Mouse (Mus musculus): Measurements from ENCODE around the gene Tbcd. TPM values are rescaled to one million over a fixed set of nuclear protein-coding genes. Genes with fewer than 3 reads are reported as not detected.

The Tbcd gene
- total RNA-seq (2017), result 16.0 and 17.6 TPM in 2 replicates

GRCm38 (mm10) chr11:121451753-121452635, at the start of gene Tbcd:
Gene Tbcd (plus strand): TSS chr11:121451949.
- ATAC-seq (ENCODE audit: extremely low read depth, insufficient number of reproducible peaks, low FRiP score, poor library complexity, severe bottlenecking), result peak; percentile 88

- ATAC-seq (ENCODE audit: extremely low read depth, insufficient number of reproducible peaks, low FRiP score, poor library complexity, severe bottlenecking), result no peak
Observed at GRCm38 (mm10) chr11:121407366-121408155, 44.2 kb upstream of the Tbcd start.

- ATAC-seq (ENCODE audit: extremely low read depth, insufficient number of reproducible peaks, low FRiP score, poor library complexity, severe bottlenecking), result no peak
Observed at GRCm38 (mm10) chr11:121414762-121415161, 37.0 kb upstream of the Tbcd start.

DNA sequence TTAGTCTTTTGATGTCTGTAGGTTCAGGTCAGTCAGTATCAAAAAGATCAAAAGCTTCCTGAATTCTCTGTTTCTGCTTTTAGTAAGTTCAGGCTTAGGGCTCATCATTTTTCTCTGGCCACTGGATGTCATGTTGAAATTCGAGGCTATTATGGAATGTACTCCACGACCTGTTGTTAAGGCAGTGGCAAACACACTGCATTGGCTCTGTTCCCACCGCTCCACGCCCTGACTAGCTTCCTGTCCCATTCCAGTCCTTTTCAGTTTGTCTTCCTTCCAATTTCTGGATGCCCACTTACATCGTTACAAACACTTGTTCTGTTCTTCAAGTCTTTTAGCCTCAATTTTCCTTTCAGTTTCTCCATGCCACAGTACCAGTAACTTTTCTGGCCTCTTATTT, 36.4 kb upstream of the Tbcd start:
- ATAC-seq (ENCODE audit: extremely low read depth, insufficient number of reproducible peaks, low FRiP score, poor library complexity, severe bottlenecking), result no peak

DNA sequence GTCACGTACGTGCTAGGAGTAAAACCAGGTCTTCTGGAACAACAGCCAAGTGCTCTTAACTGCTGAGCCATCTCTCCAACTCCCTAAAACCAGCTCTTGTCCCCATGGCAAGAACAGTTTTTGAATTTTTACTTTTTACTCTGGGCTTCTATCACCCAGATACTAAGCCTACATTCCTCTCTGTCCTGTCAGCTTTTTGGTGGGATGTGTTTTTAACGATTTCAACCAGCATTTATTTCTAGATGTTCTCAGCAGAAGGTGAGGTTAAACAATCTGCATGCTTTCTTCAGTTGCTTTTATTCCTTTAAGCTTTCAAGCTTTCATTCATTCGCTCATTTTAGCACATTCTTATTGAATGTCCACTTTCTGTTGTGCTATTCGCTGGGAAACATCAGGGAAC, 33.8 kb upstream of the Tbcd start:
- no peak for ATAC-seq (ENCODE audit: extremely low read depth, insufficient number of reproducible peaks, low FRiP score, poor library complexity, severe bottlenecking)

DNA sequence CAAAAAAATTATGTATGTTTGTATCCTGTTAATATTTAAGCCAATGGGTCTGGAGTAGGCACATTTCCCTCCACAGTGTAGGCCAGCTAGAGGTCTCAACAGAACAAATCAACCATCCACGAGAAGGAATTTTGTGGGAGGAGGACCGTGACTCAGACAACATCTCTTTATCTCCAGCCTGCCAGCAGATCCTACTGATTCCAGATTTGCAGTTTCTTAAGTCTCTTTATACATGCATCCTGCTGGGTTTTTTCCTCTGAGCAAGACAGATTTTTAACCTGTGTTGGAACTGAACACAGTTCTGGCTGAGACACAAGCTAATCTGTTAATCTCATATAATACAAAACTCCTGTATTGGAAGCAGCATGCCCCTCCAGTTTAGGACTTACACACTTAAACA, 32.8 kb upstream of the Tbcd start:
- ATAC-seq (ENCODE audit: extremely low read depth, insufficient number of reproducible peaks, low FRiP score, poor library complexity, severe bottlenecking), result no peak

DNA sequence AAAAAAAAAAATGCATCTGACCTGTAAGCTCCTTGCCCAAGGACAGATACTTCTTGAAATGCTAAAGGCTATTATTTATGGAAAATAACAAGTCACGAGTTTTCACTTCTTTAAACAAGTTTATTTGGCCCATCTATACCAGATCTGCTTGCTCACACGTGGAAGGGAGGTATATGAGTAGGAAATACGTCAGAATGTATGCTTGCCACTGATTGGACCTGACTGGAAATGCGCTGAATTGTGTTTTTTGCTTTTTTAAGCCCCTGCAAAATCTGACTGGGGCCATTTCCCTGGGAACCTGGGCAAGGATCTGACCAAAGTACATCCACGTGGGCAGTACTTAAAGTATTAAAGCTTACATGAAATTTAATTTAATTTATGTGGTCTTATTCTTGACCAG, 31.4 kb upstream of the Tbcd start:
- no peak for ATAC-seq (ENCODE audit: extremely low read depth, insufficient number of reproducible peaks, low FRiP score, poor library complexity, severe bottlenecking)

DNA sequence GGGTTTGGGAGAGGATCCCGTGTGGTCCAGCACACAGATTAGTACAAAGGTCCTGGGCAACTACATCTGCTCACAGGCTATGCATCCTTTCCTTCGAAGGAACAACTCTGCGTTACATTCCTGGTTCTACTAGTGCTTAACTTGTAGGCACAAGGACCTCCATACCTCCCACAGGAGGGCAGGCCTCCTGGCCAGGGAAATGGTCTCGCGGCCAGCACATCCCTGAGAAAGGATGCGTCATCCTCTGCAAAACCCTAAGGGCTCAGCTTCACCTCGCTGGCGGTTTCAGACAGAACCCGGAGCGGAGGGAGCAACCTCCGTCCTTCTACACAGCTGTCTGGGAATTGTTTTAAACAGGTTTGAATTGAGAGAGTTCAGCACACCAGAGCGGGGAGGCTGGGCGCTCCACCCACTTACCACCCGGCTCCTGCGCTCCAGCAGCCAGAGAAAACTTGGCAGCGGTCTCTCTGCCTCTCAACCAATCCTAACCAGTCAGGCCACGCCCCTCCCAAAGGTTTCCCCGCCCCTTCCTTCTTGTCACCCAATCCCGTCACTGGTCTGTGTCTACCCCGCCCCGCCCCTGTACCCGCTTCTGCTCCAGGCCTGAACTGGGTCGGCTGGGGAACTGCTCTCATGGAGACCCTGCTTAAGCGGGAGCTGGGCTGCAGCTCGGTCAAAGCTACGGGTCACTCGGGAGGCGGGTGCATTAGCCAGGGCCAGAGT, 30.8 kb upstream of the Tbcd start, which contains the start of gene Fn3krp:
Fn3krp (plus strand) TSS at position 572 of the 723 bp plus-strand sequence.
- ATAC-seq (ENCODE audit: extremely low read depth, insufficient number of reproducible peaks, low FRiP score, poor library complexity, severe bottlenecking), result peak; percentile 97

- ATAC-seq (ENCODE audit: extremely low read depth, insufficient number of reproducible peaks, low FRiP score, poor library complexity, severe bottlenecking), result peak; percentile 20; the same call in 1 of the 2 replicates
Observed at GRCm38 (mm10) chr11:121421553-121422173, 30.1 kb upstream of the Tbcd start.

GRCm38 (mm10) chr11:121433397-121433796, 18.4 kb upstream of the Tbcd start:
- no peak for ATAC-seq (ENCODE audit: extremely low read depth, insufficient number of reproducible peaks, low FRiP score, poor library complexity, severe bottlenecking)

DNA sequence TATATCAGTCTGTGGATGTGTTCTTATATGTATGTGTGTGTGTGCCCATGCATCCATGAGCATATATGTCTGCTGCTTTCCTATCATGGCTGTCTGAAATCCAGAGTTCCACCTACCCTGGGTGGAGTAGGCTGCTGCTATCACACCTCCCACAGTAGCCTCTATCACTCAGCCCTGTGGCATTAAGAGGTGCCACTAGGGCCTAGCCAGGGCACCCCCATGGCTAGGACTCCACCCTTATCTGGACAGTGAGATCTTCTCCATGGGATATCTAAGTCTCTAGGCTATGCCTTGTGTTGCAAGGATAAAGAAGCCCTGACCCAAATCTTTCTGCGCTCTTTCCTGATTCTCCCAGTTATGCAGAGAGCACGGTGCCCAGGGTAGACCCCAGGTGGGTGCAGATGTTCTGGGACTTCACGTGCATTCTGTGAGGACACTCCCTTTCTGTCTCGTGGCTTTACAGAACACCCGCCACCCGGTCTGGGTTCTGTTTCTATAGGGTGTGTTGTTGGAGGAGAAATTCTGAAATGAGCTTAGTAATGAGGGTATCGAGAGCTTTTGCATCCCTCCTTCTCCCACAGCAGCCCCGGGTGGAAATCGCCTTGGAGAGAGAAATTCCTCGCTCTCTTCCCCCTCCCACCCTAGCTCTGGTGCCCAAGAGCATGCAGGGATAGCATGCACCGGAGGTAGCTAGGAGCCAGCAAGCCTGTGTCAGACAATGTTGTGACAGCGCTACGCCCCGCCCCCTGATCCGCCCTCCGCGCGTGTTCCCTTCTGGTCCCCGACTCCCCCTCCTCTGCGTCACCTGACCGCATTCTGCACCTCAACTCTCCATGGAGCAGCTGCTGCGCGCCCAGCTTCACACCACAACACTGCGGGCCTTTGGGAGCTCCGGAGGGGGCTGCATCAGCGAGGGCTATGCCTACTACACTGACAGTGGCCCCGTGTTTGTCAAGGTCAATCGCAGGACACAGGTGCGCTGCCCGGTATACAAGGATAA, 17.3 kb upstream of the Tbcd start, which contains the start of gene Fn3k:
Fn3k (plus strand) TSS at position 758 of the 1,000 bp plus-strand sequence.
- ATAC-seq (ENCODE audit: extremely low read depth, insufficient number of reproducible peaks, low FRiP score, poor library complexity, severe bottlenecking), result peak; percentile 85

- no peak for ATAC-seq (ENCODE audit: extremely low read depth, insufficient number of reproducible peaks, low FRiP score, poor library complexity, severe bottlenecking)
Observed at GRCm38 (mm10) chr11:121437236-121437635, 14.5 kb upstream of the Tbcd start.

DNA sequence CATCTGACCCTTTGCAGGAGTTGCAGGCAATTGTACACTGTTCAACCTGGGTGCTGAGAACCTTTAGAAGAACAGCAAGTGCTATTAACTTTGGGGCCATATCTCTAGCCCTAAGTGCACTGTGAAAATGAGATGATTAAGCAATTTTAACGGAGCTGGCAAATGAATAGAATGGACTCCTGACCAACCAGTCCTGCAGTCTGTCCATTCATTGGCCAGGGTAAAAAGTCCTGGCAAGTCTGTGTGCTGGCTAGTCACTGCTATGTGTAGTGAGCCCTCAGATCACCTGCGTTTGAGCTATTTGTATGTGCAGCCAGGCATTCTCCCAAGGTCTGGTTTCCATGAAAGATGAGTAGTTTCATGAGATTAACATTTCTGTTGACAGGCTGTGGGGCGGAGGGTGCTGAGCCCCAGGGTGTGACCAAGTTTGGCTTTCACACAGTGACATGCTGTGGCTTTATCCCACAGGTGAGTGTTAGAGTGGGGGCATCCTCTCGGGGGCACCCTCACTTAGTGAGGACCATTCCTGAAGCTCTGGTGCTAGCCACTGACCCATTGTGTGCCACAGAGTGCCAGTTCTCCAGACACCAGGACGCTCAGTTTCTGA, 12.0 kb upstream of the Tbcd start:
- no peak for ATAC-seq (ENCODE audit: extremely low read depth, insufficient number of reproducible peaks, low FRiP score, poor library complexity, severe bottlenecking)

DNA sequence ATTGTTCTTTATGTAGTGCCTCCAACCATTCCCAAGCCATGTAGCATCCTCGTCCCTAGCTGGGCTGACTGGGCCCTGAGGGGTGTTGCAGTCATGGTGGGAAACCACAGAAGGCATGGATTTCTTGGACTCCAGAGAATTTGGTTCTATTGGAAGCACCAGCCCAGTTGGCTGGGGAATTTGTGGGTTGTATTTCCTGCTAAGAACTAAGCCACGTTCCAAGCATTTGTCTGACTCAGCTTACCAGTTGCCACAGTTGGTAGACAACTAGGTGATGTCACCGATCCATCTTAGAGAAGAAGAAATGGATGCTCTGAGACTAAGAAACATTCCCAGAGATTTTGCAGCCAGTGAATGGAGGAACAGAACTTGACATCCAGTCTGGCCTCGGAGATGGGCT, 10.1 kb upstream of the Tbcd start:
- ATAC-seq (ENCODE audit: extremely low read depth, insufficient number of reproducible peaks, low FRiP score, poor library complexity, severe bottlenecking), result no peak

DNA sequence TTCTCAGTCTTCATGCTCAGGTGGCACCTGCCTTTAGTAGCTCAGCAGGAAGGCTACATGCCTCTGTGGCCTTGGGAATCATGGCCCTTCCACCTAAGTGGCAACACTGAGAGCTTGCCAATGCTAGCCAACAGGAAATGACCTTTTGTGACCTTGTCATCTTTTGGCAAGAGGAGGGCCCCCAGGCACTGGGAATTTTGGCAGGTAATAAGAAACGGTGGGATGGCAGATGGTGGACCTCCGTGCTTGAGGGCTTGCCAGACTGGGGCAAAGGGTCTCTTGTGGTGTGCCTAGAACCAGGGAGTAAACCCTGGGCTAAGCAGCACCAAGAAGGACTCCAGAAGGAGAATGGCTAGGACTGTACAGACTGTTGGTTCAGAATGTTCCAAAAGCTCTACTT, 9.7 kb upstream of the Tbcd start:
- ATAC-seq (ENCODE audit: extremely low read depth, insufficient number of reproducible peaks, low FRiP score, poor library complexity, severe bottlenecking), result no peak

GRCm38 (mm10) chr11:121451216-121451726, 478 bp upstream of the Tbcd start:
- no peak for ATAC-seq (ENCODE audit: extremely low read depth, insufficient number of reproducible peaks, low FRiP score, poor library complexity, severe bottlenecking)

GRCm38 (mm10) chr11:121457874-121458273, 6.1 kb downstream of the Tbcd start:
- ATAC-seq (ENCODE audit: extremely low read depth, insufficient number of reproducible peaks, low FRiP score, poor library complexity, severe bottlenecking), result no peak
